Mouse (Mus musculus) left cerebral cortex, adult 11 months (tissue): ENCODE data around the gene Olfr555.
A peak's percentile ranks its signal among the peaks of the same experiment; 100 is the strongest.
"Not testable (repeated sequence)": the region's sequence is repeated elsewhere in the genome, so short reads cannot be mapped to it uniquely, and the experiment has no call there.

Experiments used
- DNase-seq: peaks from one replicate; pipeline ENCODE4 v3.0.0; 2022; ENCODE audit warnings: low spot score

Gene Olfr555

DNA sequence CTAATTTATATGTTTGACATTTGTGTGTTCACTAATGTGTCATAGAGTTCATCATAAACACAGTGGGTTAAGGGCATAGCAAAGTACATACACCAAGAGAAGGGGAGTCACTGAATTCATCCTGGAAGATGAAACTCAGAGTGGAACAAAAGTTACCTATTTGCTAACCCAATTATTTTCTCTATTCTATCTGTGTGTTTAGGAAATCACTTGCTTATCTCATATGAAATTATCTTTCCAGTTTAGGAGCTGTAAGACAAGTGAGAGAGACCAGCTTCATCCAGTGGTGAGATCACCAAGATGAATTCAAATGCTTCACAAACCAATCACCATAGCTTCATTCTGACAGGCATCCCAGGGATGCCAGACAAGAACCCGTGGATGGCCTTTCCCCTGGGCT, at the start of gene Olfr555:
Olfr555 (plus strand) TSS at position 301 of the 400 bp plus-strand sequence.
- no peak for DNase-seq

- no peak for DNase-seq
Measured at GRCm38 (mm10) chr7:102618118-102618517, 40.5 kb upstream of the Olfr555 start, which contains the start of gene Olfr553. Gene Olfr553 (minus strand): TSS chr7:102618218.

DNA sequence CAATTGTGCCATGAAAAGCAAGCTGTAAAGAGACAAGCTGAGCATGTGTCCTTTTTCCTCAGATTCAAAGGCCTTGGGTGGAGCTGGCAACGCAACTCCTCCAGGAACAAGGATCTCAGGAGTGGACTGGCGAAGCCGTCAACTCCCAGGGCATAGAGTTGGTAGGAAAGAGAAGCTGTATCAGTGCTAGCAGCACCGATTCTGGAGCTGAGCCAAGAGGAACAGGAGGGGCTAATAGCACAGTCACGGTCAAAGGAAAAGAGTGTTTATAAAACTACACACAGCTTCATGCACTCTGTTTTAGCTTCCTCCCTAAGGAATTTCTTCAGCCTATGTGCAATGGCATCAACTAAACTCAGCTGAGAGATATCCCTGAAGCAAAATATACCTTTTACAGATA, 39.0 kb upstream of the Olfr555 start:
- no peak for DNase-seq

- not testable (repeated sequence) for DNase-seq
Measured at GRCm38 (mm10) chr7:102620368-102620767, 38.3 kb upstream of the Olfr555 start.

DNA sequence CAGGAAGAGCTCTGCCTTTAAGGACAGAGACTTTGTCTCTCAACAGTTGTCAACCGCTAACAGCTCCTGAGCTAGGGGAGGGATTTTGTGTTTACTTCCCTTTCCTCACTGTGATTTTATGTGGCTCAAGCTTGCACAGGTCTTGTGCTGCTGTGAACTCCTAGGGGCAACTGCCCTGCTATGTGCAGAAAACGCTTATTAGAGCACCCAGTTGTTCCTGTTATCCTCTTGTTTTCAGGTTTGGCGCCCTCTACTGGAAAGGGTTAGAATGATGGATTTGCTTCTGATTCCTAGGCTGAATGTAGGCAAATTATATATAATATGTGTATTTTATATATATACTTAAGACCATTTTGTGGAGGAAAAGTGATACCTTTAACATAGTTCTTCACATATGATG, 22.0 kb upstream of the Olfr555 start:
- peak; percentile 18 for DNase-seq

DNA sequence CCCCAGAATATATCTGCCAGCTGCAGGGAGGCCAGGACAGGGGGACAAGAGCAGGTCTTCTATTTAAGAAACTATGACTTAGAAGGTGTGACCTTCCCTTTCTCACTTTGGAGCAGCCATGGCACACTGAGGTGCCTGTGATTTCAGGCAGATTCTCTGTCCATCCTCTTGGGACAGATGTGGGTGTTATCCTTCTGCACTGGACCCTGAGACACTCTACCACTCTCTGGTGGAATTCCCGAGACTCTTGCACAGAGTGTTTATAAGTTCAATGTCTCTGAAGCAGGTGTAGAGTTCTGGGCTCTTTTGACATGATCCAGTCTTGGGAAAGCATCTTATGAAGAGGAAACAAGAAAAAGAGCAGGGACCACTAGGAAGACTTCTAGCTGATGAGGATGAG, 20.5 kb upstream of the Olfr555 start, which contains the start of gene Olfr554:
Olfr554 (plus strand) TSS at position 301 of the 400 bp plus-strand sequence.
- DNase-seq = no peak

- not testable (repeated sequence) for DNase-seq
Measured at GRCm38 (mm10) chr7:102644945-102645344, 13.7 kb upstream of the Olfr555 start.

DNA sequence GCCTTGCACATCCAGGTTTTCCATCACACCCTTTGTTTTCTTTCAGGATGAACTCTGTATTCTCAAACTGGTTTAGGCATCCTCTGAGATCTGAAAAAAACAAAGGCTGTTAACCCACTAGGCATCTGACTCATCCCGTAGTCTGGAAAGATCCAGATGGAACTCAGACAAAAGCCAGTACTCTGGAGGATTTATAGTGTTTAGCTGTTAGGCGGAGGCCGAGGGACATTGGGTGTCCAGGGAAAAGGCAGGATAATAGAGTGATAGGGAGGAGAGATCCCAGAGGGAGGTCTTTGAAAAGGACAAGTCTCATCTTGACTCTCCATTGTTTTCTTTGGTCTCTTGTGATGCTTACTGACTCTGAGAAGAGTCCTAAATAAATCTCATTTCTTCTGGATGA, 6.0 kb downstream of the Olfr555 start, which contains the start of gene Olfr556:
Olfr556 (plus strand) TSS at position 301 of the 400 bp plus-strand sequence.
- DNase-seq = no peak

DNA sequence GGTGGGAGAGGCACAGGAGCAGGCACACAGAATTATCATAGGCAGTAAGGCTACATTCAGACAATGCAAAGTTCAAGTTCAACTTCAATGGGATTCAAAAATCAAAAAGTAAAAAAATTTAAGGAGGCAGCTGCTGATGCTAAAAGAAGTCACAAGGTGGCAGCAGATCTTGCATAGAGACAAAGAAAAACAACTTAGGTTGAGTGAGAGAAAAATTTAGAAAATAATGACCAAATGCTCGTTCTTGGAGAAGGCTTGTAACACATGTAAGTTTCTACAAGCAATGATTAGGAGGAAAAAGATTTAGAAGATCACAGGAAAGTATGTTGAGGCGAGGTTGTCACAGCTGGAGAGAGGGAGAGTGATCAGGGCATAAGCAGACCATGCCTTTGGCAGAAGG, 6.8 kb downstream of the Olfr555 start:
- no peak for DNase-seq

DNA sequence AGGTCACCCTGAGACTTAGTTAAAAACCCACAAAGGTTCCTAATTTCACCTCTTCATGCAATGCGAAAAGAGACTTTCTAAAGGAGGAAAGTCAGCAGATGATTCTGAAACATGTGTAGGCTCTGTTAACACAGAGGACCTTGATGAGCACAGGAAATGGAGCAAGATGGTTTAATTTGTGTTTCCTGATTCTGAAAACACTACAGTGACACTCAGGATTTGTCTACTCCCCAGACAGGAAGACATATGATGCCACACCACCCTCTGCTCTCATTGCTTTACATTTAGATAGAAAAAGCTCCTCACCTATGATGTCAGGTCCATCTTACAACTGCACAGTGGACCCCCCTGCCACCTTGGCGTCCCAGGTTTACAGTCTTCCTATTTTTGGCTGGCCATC, 17.6 kb downstream of the Olfr555 start:
- no peak for DNase-seq

GRCm38 (mm10) chr7:102681916-102682315, 23.3 kb downstream of the Olfr555 start:
- no peak for DNase-seq

GRCm38 (mm10) chr7:102686944-102687501, 28.4 kb downstream of the Olfr555 start, which contains the start of gene Trim68:
Gene Trim68 (minus strand): TSS chr7:102687327.
- peak; percentile 86 for DNase-seq

- DNase-seq = no peak
Measured at GRCm38 (mm10) chr7:102695358-102696125, 36.9 kb downstream of the Olfr555 start, which contains the start of gene Olfr557. Gene Olfr557 (plus strand): TSS chr7:102695910.

- no peak for DNase-seq
Measured at GRCm38 (mm10) chr7:102698461-102698860, 39.8 kb downstream of the Olfr555 start.

GRCm38 (mm10) chr7:102701915-102702314, 43.3 kb downstream of the Olfr555 start, which contains the start of gene Olfr558:
Gene Olfr558 (plus strand): TSS chr7:102702215.
- DNase-seq = no peak
